Mouse (Mus musculus) MEL (cell line): ENCODE data around the gene Trak1.

Source experiments
- BHLHE40 ChIP-seq: IDR thresholded peaks from 2 replicates; pipeline ENCODE4 v1.6.1; 2012; ENCODE audit warnings: low read depth, mild to moderate bottlenecking, inconsistent platforms, low read length, improper control_type of control experiment, borderline replicate concordance
- CHD1 ChIP-seq: IDR thresholded peaks from 2 replicates; pipeline ENCODE4 v1.6.1; 2012; ENCODE audit warnings: low read depth, mild to moderate bottlenecking, inconsistent platforms, low read length, improper control_type of control experiment
- CTCF ChIP-seq, 3 experiments: IDR thresholded peaks in 2 of 3; conservative IDR thresholded peaks in 1 of 3; 2 replicates each; pipeline ENCODE4 v1.5.1; 2011 to 2012; ENCODE audit warnings: low read length in 3 of 3, low read depth in 2 of 3, mild to moderate bottlenecking in 2 of 3, improper control_type of control experiment in 1 of 3, inconsistent platforms in 1 of 3, mixed read lengths in 1 of 3, moderate library complexity in 1 of 3; ENCODE audit not compliant: control insufficient read depth in 1 of 3, insufficient read depth in 1 of 3, poor library complexity in 1 of 3, severe bottlenecking in 1 of 3
- JUND ChIP-seq: IDR thresholded peaks from 2 replicates; pipeline ENCODE4 v1.6.1; 2011; ENCODE audit warnings: low read depth, mild to moderate bottlenecking, improper control_type of control experiment, low read length
- MAZ ChIP-seq: IDR thresholded peaks from 2 replicates; pipeline ENCODE4 v1.6.1; 2012; ENCODE audit warnings: low read depth, mild to moderate bottlenecking, inconsistent platforms, low read length, improper control_type of control experiment
- POLR2A ChIP-seq, 2 experiments: IDR thresholded peaks; 2 replicates each; pipeline ENCODE4 v1.6.1; 2011 to 2012; ENCODE audit warnings: low read length in 2 of 2, mild to moderate bottlenecking in 2 of 2, control low read depth in 1 of 2, improper control_type of control experiment in 1 of 2, low read depth in 1 of 2, moderate library complexity in 1 of 2; ENCODE audit not compliant: control insufficient read depth in 1 of 2, insufficient read depth in 1 of 2, poor library complexity in 1 of 2

GRCm38 (mm10) chr9:121284422-121284821 is 12.9 kb upstream of the Trak1 start:
- TF ChIP-seq CTCF (IDR thresholded peaks at IDR 0.05 in 2 of 3, conservative IDR thresholded peaks at IDR 0.05 in 1 of 3; ENCODE audit: control insufficient read depth in 1 of 3, insufficient read depth in 1 of 3, low read depth in 2 of 3, low read length in 3 of 3, poor library complexity in 1 of 3, severe bottlenecking in 1 of 3) (peak; percentile 64 to 88 (median 83)), POLR2A (IDR thresholded peaks at IDR 0.05; ENCODE audit: control insufficient read depth in 1 of 2, insufficient read depth in 1 of 2, low read depth in 1 of 2, low read length in 2 of 2, poor library complexity in 1 of 2) (no peak), BHLHE40 (no peak), CHD1 (no peak), MAZ (no peak), JUND (no peak)
